Mouse (Mus musculus): ENCODE measurements around the gene Ift88.

Gene Ift88

GRCm38 (mm10) chr14:57532577-57532976 lies 108.7 kb downstream of the Ift88 start:
- no peak for ATAC-seq (ENCODE audit: low TSS enrichment)

DNA sequence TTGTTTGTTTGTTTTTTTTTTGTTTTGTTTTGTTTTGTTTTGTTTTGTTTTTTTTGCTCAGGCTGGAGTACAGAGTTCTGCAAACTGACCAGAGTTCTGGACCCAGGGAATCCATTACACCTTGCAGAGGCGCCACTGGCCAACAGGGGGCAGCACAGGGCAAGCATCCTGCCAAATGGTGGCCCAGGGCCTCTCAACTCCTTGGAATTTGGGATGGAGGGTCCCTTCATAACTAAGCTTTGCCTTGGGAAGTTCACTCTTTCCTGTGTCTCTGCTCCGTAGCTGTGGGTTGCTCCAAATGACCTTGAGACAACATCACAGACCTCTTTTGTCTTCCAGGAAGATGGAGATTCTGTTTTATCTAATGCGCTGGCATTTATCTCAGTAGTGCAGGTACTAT lies 109.4 kb downstream of the Ift88 start:
- no peak for ATAC-seq (ENCODE audit: low TSS enrichment)

DNA sequence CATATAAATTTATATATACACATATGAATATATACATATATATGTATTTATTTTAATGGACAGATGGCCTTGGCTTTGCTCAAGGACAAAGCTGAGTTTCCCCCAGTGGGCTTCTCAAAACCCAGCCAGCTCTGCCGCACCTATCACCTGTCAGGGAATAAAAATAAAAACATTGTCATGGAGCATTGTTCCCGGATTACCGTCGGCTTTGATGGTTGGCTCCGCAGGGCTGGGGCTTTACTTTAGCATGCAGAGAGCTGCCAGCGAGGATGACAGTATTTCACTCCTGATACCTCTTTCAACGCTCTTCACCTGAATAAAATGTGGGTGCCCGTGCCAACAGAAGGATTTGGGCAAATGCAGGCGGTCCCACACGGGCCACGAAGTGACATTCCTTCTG lies 110.0 kb downstream of the Ift88 start:
- ATAC-seq (ENCODE audit: low TSS enrichment): no peak

DNA sequence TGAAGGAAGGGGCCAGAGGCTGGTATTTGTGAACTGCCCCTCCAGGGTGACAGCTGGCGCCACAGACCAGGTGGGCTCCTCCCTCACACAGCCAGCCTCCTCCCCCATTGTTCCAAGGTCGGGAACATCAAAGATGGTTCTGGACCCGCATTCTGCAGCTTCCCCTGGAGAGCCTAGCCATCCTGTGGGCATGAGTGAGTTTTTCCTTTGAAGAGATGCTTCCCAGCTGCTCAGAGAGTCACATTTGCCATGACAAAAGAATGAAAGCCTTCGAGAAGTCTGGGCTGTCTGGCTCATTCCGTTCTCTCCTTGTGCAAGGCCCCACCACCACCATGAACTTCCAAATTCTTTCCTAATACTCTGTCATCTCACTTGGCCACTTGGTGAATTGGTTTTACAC lies 110.5 kb downstream of the Ift88 start:
- no peak for ATAC-seq (ENCODE audit: low TSS enrichment)

GRCm38 (mm10) chr14:57534961-57535360 lies 111.1 kb downstream of the Ift88 start:
- 0 out of 2 replicates have a peak, but pooled peaks have one; percentile 3 for ATAC-seq (ENCODE audit: low TSS enrichment)

DNA sequence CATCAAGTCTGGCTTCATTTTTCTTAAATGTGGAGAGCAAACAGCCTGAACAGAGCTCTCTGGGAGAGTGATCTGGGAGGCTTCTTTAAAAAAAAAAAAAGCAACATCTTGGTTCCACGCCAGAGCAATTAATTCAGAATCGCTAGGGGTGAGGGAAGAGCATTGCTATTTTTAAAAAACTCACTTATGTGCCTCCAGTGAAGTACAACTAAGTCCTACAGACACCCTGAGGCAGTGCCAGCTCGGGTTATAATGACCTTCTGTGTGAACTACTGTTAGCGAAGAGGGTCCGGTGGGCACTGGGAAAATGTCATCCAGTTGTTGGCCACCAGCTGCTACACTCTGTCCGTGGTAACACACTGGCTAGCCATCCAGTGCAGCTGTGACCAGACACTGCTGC lies 111.8 kb downstream of the Ift88 start:
- ATAC-seq (ENCODE audit: low TSS enrichment): 0 out of 2 replicates have a peak, but pooled peaks have one; percentile 24

- ATAC-seq (ENCODE audit: low TSS enrichment): no peak
Observed at GRCm38 (mm10) chr14:57536820-57537219, 113.0 kb downstream of the Ift88 start.

DNA sequence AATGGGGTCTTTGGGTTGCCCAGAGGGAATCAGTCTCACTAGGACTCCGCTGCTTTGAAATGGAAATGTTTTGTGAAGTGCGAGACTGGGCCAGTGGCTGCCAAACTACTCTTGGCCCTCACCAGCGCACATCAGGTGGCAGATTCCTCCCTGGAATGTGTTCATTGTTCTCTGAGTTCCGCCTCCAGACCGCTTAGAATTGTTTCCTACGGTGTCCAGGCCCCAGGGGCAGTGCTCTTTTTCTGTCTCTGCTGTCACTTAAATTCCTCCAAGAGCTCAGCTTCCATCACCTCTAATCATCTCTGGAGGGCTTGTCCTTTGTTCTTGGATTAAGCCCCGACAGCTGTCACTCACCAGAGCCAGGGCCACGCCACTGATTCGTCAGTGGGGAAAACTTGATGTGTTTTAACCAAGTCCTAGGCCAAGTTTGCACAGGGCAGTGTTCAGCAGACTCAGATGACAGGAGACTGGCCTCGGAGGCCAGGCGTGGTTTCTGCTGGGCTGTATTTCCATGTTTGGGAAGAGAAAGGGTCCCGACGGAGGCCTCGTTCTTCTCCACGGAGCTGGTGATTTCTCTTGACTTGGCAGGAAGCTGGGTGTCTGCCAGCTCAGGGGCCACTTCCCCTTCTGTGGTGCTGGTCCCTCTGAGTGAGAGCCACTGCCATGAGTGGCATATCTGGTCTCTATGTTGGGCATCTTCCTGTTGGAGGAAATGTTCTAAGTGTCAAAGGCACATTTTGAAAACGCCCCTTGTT lies 113.6 kb downstream of the Ift88 start:
- no peak for ATAC-seq (ENCODE audit: low TSS enrichment)

GRCm38 (mm10) chr14:57540683-57541082 lies 116.8 kb downstream of the Ift88 start:
- peak; percentile 82 for ATAC-seq (ENCODE audit: low TSS enrichment)

- no peak for ATAC-seq (ENCODE audit: low TSS enrichment)
Observed at GRCm38 (mm10) chr14:57542231-57542630, 118.4 kb downstream of the Ift88 start.

GRCm38 (mm10) chr14:57543420-57544039 lies 119.7 kb downstream of the Ift88 start:
- no peak for ATAC-seq (ENCODE audit: low TSS enrichment)

DNA sequence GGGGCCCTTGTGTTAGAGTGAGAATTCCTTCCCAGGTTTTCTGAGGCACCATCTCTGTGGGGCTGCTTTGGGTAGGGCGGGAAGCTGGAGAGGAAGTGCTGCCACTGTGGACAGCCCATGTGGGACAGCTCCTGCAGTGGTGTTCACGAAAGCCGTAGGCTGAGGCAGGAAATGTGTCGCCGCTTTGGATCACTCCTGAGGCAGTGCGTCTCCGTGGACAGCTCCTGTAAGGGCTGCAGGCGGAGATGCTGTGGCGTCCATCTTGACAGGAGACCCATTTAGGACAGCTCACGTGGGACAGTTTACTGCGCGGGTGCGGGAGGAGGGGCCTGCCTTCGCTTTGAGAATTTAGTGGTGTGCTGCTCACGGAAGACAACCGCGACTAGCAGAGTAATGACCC lies 121.7 kb downstream of the Ift88 start:
- no peak for ATAC-seq (ENCODE audit: low TSS enrichment)

DNA sequence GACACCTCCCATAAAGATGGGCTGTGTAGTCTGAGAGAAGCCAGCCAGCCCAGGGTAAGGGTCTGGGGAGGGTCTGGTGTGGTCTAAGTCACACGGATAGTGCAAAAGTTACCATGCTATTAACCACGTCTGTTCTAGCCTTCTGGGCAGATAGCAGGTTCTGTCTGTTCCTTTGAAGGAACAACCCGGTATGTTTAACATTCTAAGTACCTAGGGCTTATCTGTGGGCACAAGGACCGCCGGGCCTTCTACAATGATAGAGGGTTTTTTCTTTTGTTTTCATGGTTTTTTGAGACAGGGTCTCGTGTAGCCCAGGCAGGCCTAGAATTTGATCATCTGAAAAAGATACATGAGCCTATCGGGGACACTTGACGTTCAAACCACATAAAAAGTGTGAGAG lies 122.3 kb downstream of the Ift88 start:
- ATAC-seq (ENCODE audit: low TSS enrichment): no peak

GRCm38 (mm10) chr14:57546557-57547021 lies 122.7 kb downstream of the Ift88 start:
- no peak for ATAC-seq (ENCODE audit: low TSS enrichment)

GRCm38 (mm10) chr14:57547062-57547461 lies 123.2 kb downstream of the Ift88 start:
- ATAC-seq (ENCODE audit: low TSS enrichment): no peak

GRCm38 (mm10) chr14:57552945-57553344 lies 129.1 kb downstream of the Ift88 start:
- no peak for ATAC-seq (ENCODE audit: low TSS enrichment)

DNA sequence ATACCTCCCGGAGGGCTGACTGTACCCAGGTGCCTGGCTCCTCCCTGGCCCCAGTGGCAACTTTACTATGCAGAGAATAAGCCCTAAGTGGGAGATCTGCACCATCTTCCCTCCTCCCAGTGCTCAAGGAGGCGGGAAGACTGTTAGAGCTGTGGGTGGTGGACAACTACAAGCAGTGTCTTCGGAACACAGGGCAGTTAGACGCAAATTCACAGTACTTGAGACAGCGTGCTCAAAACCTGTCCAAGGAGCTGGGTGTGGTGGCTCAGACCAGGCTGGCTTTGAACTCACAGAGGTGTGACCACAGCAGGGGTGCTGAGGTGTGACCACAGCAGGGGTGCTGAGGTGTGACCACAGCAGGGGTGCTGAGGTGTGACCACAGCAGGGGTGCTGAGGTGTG lies 130.6 kb downstream of the Ift88 start:
- ATAC-seq (ENCODE audit: low TSS enrichment): peak; percentile 73

DNA sequence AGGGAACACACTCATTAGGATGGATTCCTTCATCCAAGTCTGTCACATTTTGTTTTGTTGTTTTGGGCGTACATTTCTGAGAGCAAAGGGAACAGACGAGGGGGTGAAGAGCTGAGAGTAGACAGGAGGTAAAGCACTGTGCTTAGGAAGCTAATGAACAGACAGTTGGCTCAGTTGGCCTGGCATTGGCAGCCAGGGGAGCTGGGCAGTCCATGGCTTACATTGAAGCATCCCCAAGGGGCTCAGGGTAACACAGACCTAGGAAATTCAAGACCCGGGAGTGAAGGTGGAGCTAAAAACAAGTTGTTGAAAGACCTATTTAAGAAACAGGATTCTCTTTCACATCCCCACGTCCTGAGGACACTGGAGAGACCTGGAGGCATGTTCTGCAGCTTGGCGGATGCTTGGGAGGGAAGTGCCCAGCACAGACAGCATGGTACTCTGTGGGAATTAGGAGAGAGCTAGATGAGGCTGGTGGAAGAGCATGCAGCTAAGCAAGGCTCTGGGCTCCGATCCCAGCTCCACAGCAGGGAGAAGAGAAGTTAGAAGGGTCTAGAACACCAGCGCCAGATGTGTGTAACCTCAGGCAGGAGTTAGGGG lies 131.7 kb downstream of the Ift88 start:
- ATAC-seq (ENCODE audit: low TSS enrichment): no peak

DNA sequence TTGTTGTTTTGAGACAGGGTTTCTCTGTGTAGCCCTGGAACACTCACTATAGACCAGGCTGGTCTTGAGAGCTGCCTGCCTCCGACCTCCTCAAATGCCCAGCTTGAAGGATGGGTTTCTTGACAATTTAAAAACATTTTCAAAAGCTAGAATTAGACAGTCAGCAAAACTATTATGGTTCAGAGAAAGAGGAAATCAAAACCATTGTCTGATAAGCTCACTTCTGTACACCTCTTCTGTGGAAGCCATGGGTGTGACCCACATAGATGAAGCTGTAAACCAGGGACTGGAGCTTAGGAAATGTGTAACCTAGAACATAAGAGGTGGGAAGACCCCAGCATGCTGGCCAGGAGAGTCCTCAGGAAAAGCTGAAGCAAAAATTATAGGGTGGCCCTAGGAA lies 133.1 kb downstream of the Ift88 start:
- ATAC-seq (ENCODE audit: low TSS enrichment): no peak

GRCm38 (mm10) chr14:57565626-57566025 lies 141.8 kb downstream of the Ift88 start:
- ATAC-seq (ENCODE audit: low TSS enrichment): no peak
